Mouse (Mus musculus): ENCODE results near the gene Fignl2.

The Fignl2 gene

DNA sequence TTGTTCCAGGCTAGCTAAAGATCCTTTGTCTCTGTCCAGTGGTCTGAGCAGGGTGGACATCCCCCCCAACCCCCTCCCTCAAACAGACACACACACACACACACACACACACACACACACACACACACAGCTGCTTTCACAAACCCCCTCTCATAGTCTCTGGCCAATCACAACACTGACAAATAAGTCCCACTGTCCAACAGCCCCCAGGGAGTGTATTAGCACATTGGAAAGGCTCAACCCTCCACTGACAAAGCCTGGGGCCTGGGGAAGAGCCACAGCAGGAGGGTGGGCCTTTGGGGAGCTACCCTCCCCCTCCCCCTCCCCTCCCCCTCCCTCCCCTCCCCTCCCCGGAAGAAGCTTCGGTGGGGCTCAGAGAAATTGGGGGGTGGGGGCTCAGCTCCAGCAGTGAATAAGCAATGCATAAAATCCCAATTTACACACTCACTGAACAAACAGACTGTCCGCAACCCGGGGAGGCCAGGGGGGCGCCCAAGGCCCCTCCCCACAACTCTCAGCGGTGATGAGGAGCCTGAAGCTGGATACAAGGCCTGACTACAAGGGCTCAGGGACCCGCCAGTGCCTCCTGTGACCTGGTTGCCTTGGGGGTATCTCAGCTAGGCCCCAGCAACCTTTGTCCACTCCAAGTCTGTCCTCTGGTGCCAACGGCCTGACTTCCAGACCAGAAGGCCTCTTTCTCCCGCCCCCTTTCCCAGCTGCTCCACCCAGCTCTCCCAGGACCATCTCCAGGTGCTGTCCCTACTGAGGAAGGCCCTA is 11.3 kb downstream of the Fignl2 start:
- DNase-seq (ENCODE audit: low spot score), result no peak

GRCm38 (mm10) chr15:101066364-101066847 is 12.0 kb downstream of the Fignl2 start:
- no peak for DNase-seq (ENCODE audit: low spot score)

- DNase-seq (ENCODE audit: low spot score), result no peak
Measured at GRCm38 (mm10) chr15:101065069-101065468, 13.3 kb downstream of the Fignl2 start.

- no peak for DNase-seq (ENCODE audit: low spot score)
Measured at GRCm38 (mm10) chr15:101060280-101060852, 18.0 kb downstream of the Fignl2 start.

DNA sequence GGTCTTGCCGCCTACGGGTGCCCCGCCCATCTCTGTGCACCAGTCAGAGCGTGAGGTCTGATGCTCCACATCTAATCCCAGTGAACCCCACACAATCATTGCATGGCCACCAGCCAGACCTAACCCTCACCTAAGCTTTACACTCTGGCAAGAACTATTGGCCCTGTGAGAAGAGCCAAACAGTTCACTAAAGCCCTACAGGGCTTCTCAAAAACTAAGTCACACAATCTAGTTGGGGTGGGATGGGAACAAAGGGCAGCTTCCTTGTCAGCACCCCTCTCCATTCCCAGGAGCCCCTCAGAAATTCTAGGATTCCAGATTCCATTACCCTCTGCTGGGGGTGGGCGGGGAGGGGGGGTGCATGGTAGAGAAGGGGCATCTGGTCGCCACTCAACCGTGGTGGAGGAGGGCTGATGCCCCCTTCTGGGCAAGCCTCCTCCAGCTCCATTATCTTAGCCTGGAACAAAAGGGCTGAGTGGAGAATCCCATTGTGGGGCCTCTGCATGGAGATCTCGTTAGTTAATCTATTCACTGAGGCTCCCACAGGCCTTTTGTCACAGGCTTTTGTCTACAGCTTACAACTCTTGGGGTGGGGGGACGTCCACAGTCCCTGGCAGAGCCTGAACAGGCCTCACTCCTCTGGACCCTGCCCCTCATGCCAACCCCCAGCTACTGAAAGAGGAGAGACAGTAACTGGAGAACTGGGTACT is 18.6 kb downstream of the Fignl2 start:
- DNase-seq (ENCODE audit: low spot score), result no peak

DNA sequence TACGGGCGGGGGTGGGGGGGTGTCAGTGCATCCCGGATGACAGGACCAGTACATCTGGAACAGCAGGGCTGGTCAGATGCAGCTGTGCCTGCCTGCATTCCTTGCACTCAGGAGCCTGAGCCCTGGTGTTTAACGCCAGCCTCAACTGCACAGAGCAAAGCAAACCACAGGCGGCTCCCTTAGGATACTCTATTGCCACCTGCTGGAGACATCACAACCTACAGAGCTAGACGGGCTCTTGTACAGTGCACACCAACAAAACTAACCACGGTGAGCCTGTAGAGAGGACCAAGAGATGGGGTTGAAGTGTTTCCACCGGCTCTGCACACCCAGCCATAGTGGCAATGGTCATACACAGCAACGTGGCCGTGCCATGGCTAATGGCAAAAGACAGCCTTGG is 22.1 kb downstream of the Fignl2 start:
- DNase-seq (ENCODE audit: low spot score), result no peak

DNA sequence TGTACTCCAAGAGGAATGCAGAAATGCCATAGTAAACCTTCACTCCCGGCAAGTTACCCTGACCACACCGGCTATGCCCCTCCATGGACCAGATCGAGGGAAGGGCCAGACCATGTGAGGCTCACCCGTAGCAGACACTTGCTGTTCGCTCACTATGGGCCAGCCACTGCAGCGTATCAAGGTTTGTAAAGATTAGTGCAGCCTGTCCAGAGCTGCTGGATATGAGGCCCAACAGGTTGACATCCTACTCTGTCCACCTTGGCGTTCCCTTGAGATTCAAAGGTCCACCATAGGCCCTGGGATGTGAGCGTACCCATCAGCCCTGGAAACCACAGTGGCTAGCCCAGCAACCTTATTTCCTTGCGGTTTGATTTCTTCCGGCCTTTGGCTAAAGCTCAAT is 23.8 kb downstream of the Fignl2 start:
- no peak for DNase-seq (ENCODE audit: low spot score)

- no peak for DNase-seq (ENCODE audit: low spot score)
Measured at GRCm38 (mm10) chr15:101053832-101054459, 24.4 kb downstream of the Fignl2 start.

- no peak for DNase-seq (ENCODE audit: low spot score)
Measured at GRCm38 (mm10) chr15:101052560-101053501, 25.5 kb downstream of the Fignl2 start.

- no peak for DNase-seq (ENCODE audit: low spot score)
Measured at GRCm38 (mm10) chr15:101051869-101052268, 26.5 kb downstream of the Fignl2 start.

DNA sequence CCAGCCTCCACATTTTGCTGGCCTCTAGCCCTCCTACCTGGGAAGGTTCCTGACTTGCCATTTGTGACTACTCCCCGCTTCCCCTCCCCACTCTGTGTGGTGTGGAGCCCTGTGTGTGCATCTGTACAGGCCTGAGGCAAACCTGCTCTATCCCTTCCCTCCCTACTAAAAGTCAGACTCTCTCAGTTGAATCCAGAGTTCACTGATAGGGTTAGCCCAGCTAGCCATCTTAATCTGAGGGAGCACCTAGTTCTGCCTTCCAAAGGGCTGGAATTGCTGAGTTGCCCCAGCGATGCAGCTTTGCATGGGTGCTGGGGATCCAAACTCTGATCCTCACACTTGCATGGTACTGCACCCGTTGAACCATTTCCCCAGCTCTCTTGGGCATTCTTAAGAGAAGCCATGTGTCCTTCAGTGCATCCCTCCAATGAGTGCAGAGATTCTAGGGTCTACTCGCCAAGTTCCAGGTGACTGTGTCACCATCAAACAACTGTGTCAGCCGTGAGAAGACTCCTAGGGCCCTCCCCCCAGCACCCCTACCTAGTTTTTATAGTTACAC is 29.9 kb downstream of the Fignl2 start:
- no peak for DNase-seq (ENCODE audit: low spot score)

DNA sequence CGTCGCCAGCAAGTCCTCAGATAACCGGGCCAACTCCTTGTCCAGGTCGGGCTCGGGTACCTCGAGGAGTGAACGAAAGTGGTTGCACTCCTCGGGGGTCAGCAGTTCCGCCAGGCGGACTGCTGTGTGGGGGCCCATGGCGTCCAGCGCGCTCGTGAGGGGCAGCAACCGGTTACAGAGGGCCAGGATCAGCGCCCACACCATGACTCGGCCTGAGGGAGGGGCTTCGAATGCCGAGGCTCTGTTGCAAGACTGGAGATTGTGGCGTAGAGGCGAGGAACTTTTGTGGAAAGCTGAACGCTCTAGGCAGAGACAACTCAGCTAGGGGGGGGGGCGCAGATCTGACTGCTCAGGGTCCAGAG is 31.2 kb downstream of the Fignl2 start, which contains the start of gene Gm47841:
Gene Gm47841, minus strand, starts transcription at position 204 of the 362 bp plus-strand sequence.
- DNase-seq (ENCODE audit: low spot score), result no peak

DNA sequence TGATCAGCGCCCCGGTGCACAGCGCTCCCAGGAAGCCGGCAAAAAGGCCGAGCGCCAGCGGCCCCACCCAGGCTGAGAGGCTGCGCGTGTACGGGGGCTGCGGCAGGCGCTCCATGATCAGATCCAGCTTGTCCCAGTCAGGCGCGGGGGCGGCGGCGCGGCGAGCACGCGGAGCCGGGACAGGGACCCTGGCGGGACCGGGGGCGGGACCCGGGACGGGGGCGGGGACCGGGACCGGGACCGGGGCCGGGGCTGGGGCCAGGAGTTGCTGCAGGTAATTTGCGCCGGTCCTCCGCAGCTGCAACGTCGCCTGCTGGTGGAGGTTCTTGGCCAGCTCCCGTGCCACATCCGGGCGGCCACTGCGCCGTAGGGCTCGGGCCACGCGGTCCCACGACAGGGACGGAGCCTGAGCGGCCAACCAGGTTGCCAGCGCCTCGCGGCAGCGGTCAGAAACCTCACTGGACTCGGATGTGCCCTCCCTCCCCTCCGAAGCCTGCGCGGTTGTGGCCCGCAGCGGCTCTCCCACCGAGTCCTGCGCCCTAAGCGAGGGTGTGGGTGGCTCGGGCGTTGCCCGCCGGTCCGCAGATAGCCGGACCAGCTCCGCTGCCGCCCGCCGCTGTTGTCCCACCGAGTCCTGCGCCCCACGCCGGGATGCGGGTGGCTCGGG is 31.7 kb downstream of the Fignl2 start:
- DNase-seq (ENCODE audit: low spot score), result no peak

- DNase-seq (ENCODE audit: low spot score), result no peak
Measured at GRCm38 (mm10) chr15:101046039-101046526, 32.3 kb downstream of the Fignl2 start.

DNA sequence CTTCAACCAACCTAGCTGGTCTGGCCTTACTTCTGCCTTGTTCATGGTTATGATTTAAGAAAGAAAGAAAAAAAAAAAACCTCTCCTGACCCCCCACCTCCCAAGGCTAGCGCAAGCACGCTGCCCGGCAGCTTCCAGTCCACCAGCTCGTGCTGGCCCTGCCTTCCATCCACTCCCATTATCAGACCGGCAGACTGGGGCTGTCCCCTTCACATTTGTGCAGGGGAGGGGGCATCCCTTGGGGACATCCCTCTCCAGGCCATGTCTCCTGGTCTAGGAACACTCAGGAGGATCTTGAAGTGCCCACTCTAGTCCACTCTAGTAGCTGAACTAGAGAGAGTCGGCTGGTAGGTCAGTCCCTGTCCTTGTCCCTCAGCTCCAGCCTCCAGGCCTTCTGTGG is 33.8 kb downstream of the Fignl2 start:
- no peak for DNase-seq (ENCODE audit: low spot score)

DNA sequence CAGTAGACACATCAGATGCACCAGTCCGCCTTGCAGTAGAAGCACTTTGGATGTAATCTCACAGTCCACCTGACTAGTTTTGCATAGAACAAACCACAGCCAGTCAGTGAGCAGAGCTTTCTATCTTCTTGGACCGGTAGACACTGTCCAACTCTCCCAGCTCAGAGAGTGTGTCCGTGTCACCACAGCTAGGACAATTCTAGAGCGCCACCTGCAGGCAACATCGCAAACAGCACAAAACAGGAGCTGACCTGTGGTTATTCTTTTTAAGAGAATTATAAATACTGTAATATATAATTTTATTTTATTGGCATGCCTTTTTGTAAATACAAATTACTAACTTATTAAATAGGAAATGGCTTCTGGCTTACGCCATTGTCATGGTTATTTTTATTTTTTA is 35.8 kb downstream of the Fignl2 start:
- DNase-seq (ENCODE audit: low spot score), result peak; percentile 35

GRCm38 (mm10) chr15:101041966-101042365 is 36.4 kb downstream of the Fignl2 start:
- DNase-seq (ENCODE audit: low spot score), result no peak

- DNase-seq (ENCODE audit: low spot score), result no peak
Measured at GRCm38 (mm10) chr15:101039651-101040050, 38.7 kb downstream of the Fignl2 start.

GRCm38 (mm10) chr15:101028960-101029359 is 49.4 kb downstream of the Fignl2 start:
- no peak for DNase-seq (ENCODE audit: low spot score)

DNA sequence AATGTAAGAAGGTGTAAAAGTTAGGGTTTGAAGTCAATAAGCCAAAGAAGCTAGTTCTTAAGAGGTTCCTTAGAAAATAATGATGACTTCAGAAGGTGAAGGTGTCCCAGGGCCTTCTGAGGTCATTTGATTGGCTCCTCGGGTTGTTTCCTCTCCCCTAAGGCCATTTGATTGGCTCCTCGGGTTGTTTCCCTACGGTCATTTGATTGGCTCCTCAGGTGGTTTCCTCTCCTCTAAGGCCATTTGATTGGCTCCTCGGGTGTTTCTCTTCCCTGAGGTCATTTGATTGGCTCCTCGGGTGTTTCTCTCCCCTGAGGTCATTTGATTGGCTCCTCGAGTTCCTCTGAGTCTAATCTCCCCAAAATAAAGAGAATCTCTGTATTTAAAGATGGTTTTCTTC is 67.0 kb downstream of the Fignl2 start:
- no peak for DNase-seq (ENCODE audit: low spot score)

All from urinary bladder, postnatal 10 days (tissue).